Mouse (Mus musculus): ENCODE measurements around the gene Creg2.
"Not testable (repeated sequence)": the region's sequence is repeated elsewhere in the genome, so short reads cannot be mapped to it uniquely, and the experiment has no call there.

Gene Creg2

GRCm38 (mm10) chr1:39651241-39651548 lies at the start of gene Creg2:
Gene Creg2, minus strand, starts transcription at chr1:39651474.
- DNase-seq (ENCODE audit: inconsistent age in 2 of 2, low spot score in 1 of 2), result no peak

- peak in 1 of 2 experiments; percentile 19 for DNase-seq (ENCODE audit: inconsistent age in 2 of 2, low spot score in 1 of 2)
These were observed 49.5 kb upstream of the Creg2 start for GRCm38 (mm10) chr1:39700599-39701273.

- DNase-seq (ENCODE audit: inconsistent age in 2 of 2, low spot score in 1 of 2), result peak; percentile 69 to 73
These were observed 47.2 kb upstream of the Creg2 start for GRCm38 (mm10) chr1:39698456-39698855.

GRCm38 (mm10) chr1:39695198-39695597 lies 43.9 kb upstream of the Creg2 start:
- no peak for DNase-seq (ENCODE audit: inconsistent age in 2 of 2, low spot score in 1 of 2)

- DNase-seq (ENCODE audit: inconsistent age in 2 of 2, low spot score in 1 of 2), result no peak
These were observed 43.5 kb upstream of the Creg2 start for GRCm38 (mm10) chr1:39694756-39695155.

- DNase-seq (ENCODE audit: inconsistent age in 2 of 2, low spot score in 1 of 2), result no peak
These were observed 40.7 kb upstream of the Creg2 start for GRCm38 (mm10) chr1:39691974-39692373.

- no peak for DNase-seq (ENCODE audit: inconsistent age in 2 of 2, low spot score in 1 of 2)
These were observed 39.8 kb upstream of the Creg2 start for GRCm38 (mm10) chr1:39691061-39691460.

- no peak for DNase-seq (ENCODE audit: inconsistent age in 2 of 2, low spot score in 1 of 2)
These were observed 37.3 kb upstream of the Creg2 start for GRCm38 (mm10) chr1:39688573-39688972.

GRCm38 (mm10) chr1:39687279-39687678 lies 36.0 kb upstream of the Creg2 start:
- DNase-seq (ENCODE audit: inconsistent age in 2 of 2, low spot score in 1 of 2), result no peak

- DNase-seq (ENCODE audit: inconsistent age in 2 of 2, low spot score in 1 of 2), result peak; percentile 77 to 90
These were observed 34.6 kb upstream of the Creg2 start for GRCm38 (mm10) chr1:39685841-39686240.

GRCm38 (mm10) chr1:39681638-39682037 lies 30.4 kb upstream of the Creg2 start:
- no peak for DNase-seq (ENCODE audit: inconsistent age in 2 of 2, low spot score in 1 of 2)

- no peak for DNase-seq (ENCODE audit: inconsistent age in 2 of 2, low spot score in 1 of 2)
These were observed 29.3 kb upstream of the Creg2 start for GRCm38 (mm10) chr1:39680546-39680945.

GRCm38 (mm10) chr1:39678883-39679282 lies 27.6 kb upstream of the Creg2 start:
- DNase-seq (ENCODE audit: inconsistent age in 2 of 2, low spot score in 1 of 2), result no peak

- no peak for DNase-seq (ENCODE audit: inconsistent age in 2 of 2, low spot score in 1 of 2)
These were observed 25.1 kb upstream of the Creg2 start for GRCm38 (mm10) chr1:39676221-39676876.

GRCm38 (mm10) chr1:39672362-39673105 lies 21.3 kb upstream of the Creg2 start:
- DNase-seq (ENCODE audit: inconsistent age in 2 of 2, low spot score in 1 of 2), result no peak

- no peak for DNase-seq (ENCODE audit: inconsistent age in 2 of 2, low spot score in 1 of 2)
These were observed 19.1 kb upstream of the Creg2 start for GRCm38 (mm10) chr1:39670211-39670935.

- no peak for DNase-seq (ENCODE audit: inconsistent age in 2 of 2, low spot score in 1 of 2)
These were observed 15.5 kb upstream of the Creg2 start for GRCm38 (mm10) chr1:39666751-39667252.

- DNase-seq (ENCODE audit: inconsistent age in 2 of 2, low spot score in 1 of 2), result no peak
These were observed 12.9 kb upstream of the Creg2 start for GRCm38 (mm10) chr1:39664039-39664625.

- DNase-seq (ENCODE audit: inconsistent age in 2 of 2, low spot score in 1 of 2), result no peak
These were observed 11.8 kb upstream of the Creg2 start for GRCm38 (mm10) chr1:39663050-39663449.

- DNase-seq (ENCODE audit: inconsistent age in 2 of 2, low spot score in 1 of 2), result peak; percentile 17 to 27
These were observed 5.8 kb upstream of the Creg2 start for GRCm38 (mm10) chr1:39656976-39657529.

- not testable (repeated sequence) for DNase-seq (ENCODE audit: inconsistent age in 2 of 2, low spot score in 1 of 2)
These were observed 3.6 kb upstream of the Creg2 start for GRCm38 (mm10) chr1:39654901-39655300.

Data from adrenal gland, adult (tissue).